Mouse (Mus musculus) stomach, embryonic 16.5 days (tissue): ENCODE measurements around the gene Smu1. TPM values are rescaled to one million over a fixed set of nuclear protein-coding genes. Genes with fewer than 3 reads are reported as not detected.

ENCODE experiments used
- ATAC-seq: fragments of 200-750 bp; cut with Nextera tagmentation; 2 replicates; pipeline ENCODE4 v1.8.0; 2017; ENCODE audit warnings: moderate number of reproducible peaks, moderate TSS enrichment; ENCODE audit not compliant: insufficient read depth, low FRiP score
- H3K27ac ChIP-seq: fragments of 300-500 bp; sonication (generic); 2 replicates; pipeline ENCODE4 v1.5.1; 2014; ENCODE audit warnings: low read length
- H3K27me3 ChIP-seq: fragments of 300-500 bp; sonication (generic); 2 replicates; pipeline ENCODE4 v1.6.1; 2014; ENCODE audit warnings: low read length, control low read depth, mixed read lengths; ENCODE audit not compliant: control insufficient read depth, insufficient read depth
- H3K36me3 ChIP-seq: fragments of 300-500 bp; sonication (generic); 2 replicates; pipeline ENCODE4 v1.6.1; 2014; ENCODE audit warnings: low read length; ENCODE audit not compliant: control insufficient read depth, insufficient read depth
- H3K4me1 ChIP-seq: fragments of 300-500 bp; sonication (generic); 2 replicates; pipeline ENCODE4 v1.6.1; 2014; ENCODE audit warnings: low read length, control low read depth, mixed read lengths; ENCODE audit not compliant: control insufficient read depth, insufficient read depth
- H3K4me2 ChIP-seq: fragments of 300-500 bp; sonication (generic); 2 replicates; pipeline ENCODE4 v1.6.1; 2014; ENCODE audit warnings: low read depth, low read length, mixed read lengths
- H3K4me3 ChIP-seq: fragments of 300-500 bp; sonication (generic); replicated peaks from 2 replicates; pipeline ENCODE4 v1.5.1; 2014; ENCODE audit warnings: mild to moderate bottlenecking, low read length
- H3K9ac ChIP-seq: fragments of 300-500 bp; sonication (generic); 2 replicates; pipeline ENCODE4 v1.6.1; 2014; ENCODE audit warnings: low read length
- H3K9me3 ChIP-seq: fragments of 300-500 bp; sonication (generic); replicated peaks from 2 replicates; pipeline ENCODE4 v1.6.1; 2016; ENCODE audit warnings: low read length, control low read depth; ENCODE audit not compliant: control insufficient read depth
- WGBS: fragments of 180-500 bp; shearing (Covaris S2); extraction: QIAGEN DNeasy Blood & Tissue Kit; methylation state at CpG from one replicate; pipeline ENCODE4 v1.1.7; 2014; 5-methylcytosine and 5-hydroxymethylcytosine counted together
- polyA plus RNA-seq: library from polyadenylated mRNA; unstranded; fragments of >200 nt; fragmentation: Nextera tagmentation; extraction: Ambion mirVana; gene quantifications from 2 replicates; pipeline ENCODE4 v1.2.1, GENCODE M21; 2015

Gene Smu1
- polyA plus RNA-seq, 1 experiment from 2014 or later, result 128 TPM

GRCm38 (mm10) chr4:40776416-40776815, 18.7 kb upstream of the Smu1 start:
- no peak for ATAC-seq
- H3K9ac ChIP-seq, result no peak overlapping the region
- peaks cover 15% of the 10 kb centered on the region for H3K4me1 ChIP-seq
- H3K36me3 ChIP-seq, result no peaks in the 10 kb centered on the region
- no peak overlapping the region for H3K4me3 ChIP-seq
- H3K4me2 ChIP-seq, result no peak overlapping the region
- no peaks in the 10 kb centered on the region for H3K9me3 ChIP-seq
- H3K27ac ChIP-seq, result no peak overlapping the region
- H3K27me3 ChIP-seq, result no peaks in the 10 kb centered on the region
- WGBS, result 68% methylated on average over 4 of the region's 4 CpGs

- Histone ChIP-seq H3K4me2 (peak overlapping the region; percentile 48), H3K9ac (peak overlapping the region; percentile 56), H3K27ac (peak overlapping the region; percentile 75), H3K36me3 (no peaks in the 10 kb centered on the region), H3K4me1 (peaks cover 12% of the 10 kb centered on the region), H3K4me3 (peak overlapping the region; percentile 23; the same call in 1 of the 2 replicates), H3K9me3 (no peaks in the 10 kb centered on the region), H3K27me3 (no peaks in the 10 kb centered on the region)
- WGBS, result 17% methylated on average over 12 of the region's 12 CpGs
- ATAC-seq, result peak; percentile 51; the same call in 1 of the 2 replicates
Measured at GRCm38 (mm10) chr4:40774279-40775259, 16.8 kb upstream of the Smu1 start.

- H3K9me3 ChIP-seq, result no peaks in the 10 kb centered on the region
- H3K9ac ChIP-seq, result no peak overlapping the region
- no peak for ATAC-seq
- H3K27ac ChIP-seq, result no peak overlapping the region
- 0 out of 2 replicates have a peak, but pooled peaks cover 3% of the 10 kb centered on the region for H3K4me1 ChIP-seq
- H3K4me3 ChIP-seq, result no peak overlapping the region
- H3K27me3 ChIP-seq, result no peaks in the 10 kb centered on the region
- no peaks in the 10 kb centered on the region for H3K36me3 ChIP-seq
- 45% methylated on average over 5 of the region's 5 CpGs for WGBS
- no peak overlapping the region for H3K4me2 ChIP-seq
Measured at GRCm38 (mm10) chr4:40759876-40760275, 2.2 kb upstream of the Smu1 start.

- Histone ChIP-seq H3K4me1 (0 out of 2 replicates have a peak, but pooled peaks cover 3% of the 10 kb centered on the region), H3K27me3 (no peaks in the 10 kb centered on the region), H3K4me3 (peak overlapping the region; percentile 74), H3K9me3 (no peaks in the 10 kb centered on the region), H3K27ac (peak overlapping the region; percentile 72), H3K36me3 (peaks cover 9% of the 10 kb centered on the region), H3K4me2 (peak overlapping the region; percentile 81), H3K9ac (peak overlapping the region; percentile 77)
- 0% methylated on average over 38 of the region's 39 CpGs for WGBS
- ATAC-seq, result peak; percentile 78
Measured at GRCm38 (mm10) chr4:40757157-40757779, 455 bp downstream of the Smu1 start.

- WGBS, result 62% methylated on average over 1 of the region's 1 CpGs
- no peak for ATAC-seq
- Histone ChIP-seq H3K36me3 (peaks cover 21% of the 10 kb centered on the region), H3K27me3 (no peaks in the 10 kb centered on the region), H3K27ac (no peak overlapping the region), H3K4me1 (no peaks in the 10 kb centered on the region), H3K9me3 (no peaks in the 10 kb centered on the region), H3K9ac (no peak overlapping the region), H3K4me3 (no peak overlapping the region), H3K4me2 (no peak overlapping the region)
Measured at GRCm38 (mm10) chr4:40735351-40735750, 22.4 kb downstream of the Smu1 start.

GRCm38 (mm10) chr4:40731262-40731661, 26.5 kb downstream of the Smu1 start:
- H3K4me3 ChIP-seq, result no peak overlapping the region
- H3K9ac ChIP-seq, result no peak overlapping the region
- no peaks in the 10 kb centered on the region for H3K27me3 ChIP-seq
- no peak for ATAC-seq
- H3K4me1 ChIP-seq, result no peaks in the 10 kb centered on the region
- no peaks in the 10 kb centered on the region for H3K9me3 ChIP-seq
- H3K27ac ChIP-seq, result no peak overlapping the region
- peaks cover 31% of the 10 kb centered on the region for H3K36me3 ChIP-seq
- no peak overlapping the region for H3K4me2 ChIP-seq

- H3K27me3 ChIP-seq, result no peaks in the 10 kb centered on the region
- H3K36me3 ChIP-seq, result peaks cover 31% of the 10 kb centered on the region
- H3K4me3 ChIP-seq, result no peak overlapping the region
- H3K9me3 ChIP-seq, result no peaks in the 10 kb centered on the region
- ATAC-seq, result no peak
- 76% methylated on average over 1 of the region's 1 CpGs for WGBS
- no peak overlapping the region for H3K27ac ChIP-seq
- H3K4me1 ChIP-seq, result peaks cover 14% of the 10 kb centered on the region
- H3K9ac ChIP-seq, result no peak overlapping the region
- H3K4me2 ChIP-seq, result no peak overlapping the region
Measured at GRCm38 (mm10) chr4:40727247-40727646, 30.5 kb downstream of the Smu1 start.

- H3K4me2 ChIP-seq, result 0 out of 2 replicates have a peak overlapping the region, but pooled peaks have one; percentile 84
- H3K27me3 ChIP-seq, result no peaks in the 10 kb centered on the region
- H3K4me1 ChIP-seq, result peaks cover 23% of the 10 kb centered on the region
- no peak overlapping the region for H3K4me3 ChIP-seq
- peaks cover 26% of the 10 kb centered on the region for H3K36me3 ChIP-seq
- H3K27ac ChIP-seq, result no peak overlapping the region
- H3K9me3 ChIP-seq, result no peaks in the 10 kb centered on the region
- H3K9ac ChIP-seq, result no peak overlapping the region
- ATAC-seq, result no peak
Measured at GRCm38 (mm10) chr4:40725554-40725953, 32.2 kb downstream of the Smu1 start.

GRCm38 (mm10) chr4:40725141-40725540, 32.6 kb downstream of the Smu1 start:
- ATAC-seq, result no peak
- H3K4me1 ChIP-seq, result peaks cover 23% of the 10 kb centered on the region
- H3K9ac ChIP-seq, result no peak overlapping the region
- peak overlapping the region; percentile 84; the same call in 1 of the 2 replicates for H3K4me2 ChIP-seq
- peak overlapping the region; percentile 54; the same call in 1 of the 2 replicates for H3K4me3 ChIP-seq
- no peaks in the 10 kb centered on the region for H3K9me3 ChIP-seq
- H3K27ac ChIP-seq, result no peak overlapping the region
- no peaks in the 10 kb centered on the region for H3K27me3 ChIP-seq
- 78% methylated on average over 7 of the region's 7 CpGs for WGBS
- peaks cover 24% of the 10 kb centered on the region for H3K36me3 ChIP-seq
